In the genomic region with DNA sequence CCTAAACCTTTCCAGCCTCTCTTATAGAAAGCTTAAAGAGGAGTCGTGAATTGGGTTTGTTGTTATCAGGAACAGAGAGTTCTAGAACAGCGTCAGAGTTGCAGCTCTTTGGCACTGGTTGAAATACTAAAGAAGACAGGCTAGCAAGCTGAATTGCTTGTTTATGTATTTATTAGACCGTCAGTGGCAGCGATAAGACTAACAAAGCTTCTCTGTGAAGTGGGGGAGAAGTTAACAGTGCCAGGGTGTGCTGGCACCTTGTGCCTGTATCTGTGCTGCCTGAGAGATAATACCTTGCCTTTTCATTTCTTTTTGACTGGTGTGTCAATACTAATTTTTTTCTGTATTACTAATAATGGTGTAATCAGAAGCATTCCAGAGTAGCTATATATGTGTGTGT, we compare ENCODE assay signal across 14 mouse cellular contexts. TPM values are rescaled to one million over a fixed set of nuclear protein-coding genes. Genes with fewer than 3 reads are reported as not detected.
DNase-seq lines count a peak whose midpoint lies in the region; ATAC-seq and TF ChIP-seq lines count a peak whose summit lies in the region.
"Had no signal": no experiment of that assay in that cellular context is flagged by ENCODE, and none has a peak within 500 bp of the region (broad histone marks: within the 10 kb centered on the region; RNA-seq: fewer than 3 reads in every experiment).

No protein-coding gene starts in this region.

- intact Hi-C loops in heart, adult 2 months (cut with DNase I), result loop anchor here (5.0 kb wide), 1 partner anchor 244 kb away; no protein-coding TSS in a partner anchor

- no peak overlapping the region for H3K4me3 ChIP-seq in heart, embryonic 13.5 days
- H3K4me3 ChIP-seq in heart, adult 2 months, result no peak overlapping the region
- H3K4me3 ChIP-seq in hindbrain, embryonic 11.5 days (ENCODE audit: low read depth, low read length), result 0 out of 2 replicates have a peak overlapping the region, but pooled peaks have one; percentile 8
- H3K4me3 ChIP-seq in hindbrain, postnatal 0 days (ENCODE audit: low read length), result 0 out of 2 replicates have a peak overlapping the region, but pooled peaks have one; percentile 6
- peak overlapping the region; percentile 9; the same call in 1 of the 2 replicates for H3K4me3 ChIP-seq in midbrain, embryonic 15.5 days
- H3K4me3 ChIP-seq: kidney, embryonic 15.5 days had no signal

- H3K9ac ChIP-seq in heart, embryonic 13.5 days, result no peak overlapping the region
- H3K9ac ChIP-seq in heart, adult 2 months (ENCODE audit: low read depth, low read length), result no peak overlapping the region
- H3K9ac ChIP-seq in hindbrain, embryonic 11.5 days (ENCODE audit: low read depth, low read length), result no peak overlapping the region; the same call in 1 of the 2 replicates
- no peak overlapping the region for H3K9ac ChIP-seq in hindbrain, postnatal 0 days (replicated peaks; ENCODE audit: low read length)
- no peak overlapping the region for H3K9ac ChIP-seq in midbrain, embryonic 15.5 days
- H3K9ac ChIP-seq: kidney, embryonic 15.5 days had no signal

- no peak for TF ChIP-seq POLR2A in heart, adult 2 months (IDR thresholded peaks at IDR 0.05; ENCODE audit: insufficient read depth, low read depth, low read length)

- no peak for ATAC-seq in heart, embryonic 13.5 days (ENCODE audit: extremely low read depth, insufficient number of reproducible peaks, low FRiP score, low TSS enrichment)
- no peak for ATAC-seq in hindbrain, embryonic 11.5 days (ENCODE audit: low FRiP score)
- no peak for ATAC-seq in hindbrain, postnatal 0 days
- ATAC-seq in midbrain, embryonic 15.5 days (replicated peaks), result no peak

- H3K9me3 ChIP-seq in heart, embryonic 13.5 days, result no peaks in the 10 kb centered on the region
- H3K9me3 ChIP-seq in hindbrain, embryonic 11.5 days (ENCODE audit: control insufficient read depth, low read length), result no peaks in the 10 kb centered on the region
- no peaks in the 10 kb centered on the region for H3K9me3 ChIP-seq in hindbrain, postnatal 0 days (ENCODE audit: low read length)
- no peaks in the 10 kb centered on the region for H3K9me3 ChIP-seq in midbrain, embryonic 15.5 days
- H3K9me3 ChIP-seq: kidney, embryonic 15.5 days had no signal

- no peaks in the 10 kb centered on the region for H3K27me3 ChIP-seq in heart, embryonic 13.5 days (replicated peaks)
- H3K27me3 ChIP-seq in heart, adult 2 months (ENCODE audit: control insufficient read depth, insufficient read depth, low read length), result no peaks in the 10 kb centered on the region
- no peaks in the 10 kb centered on the region for H3K27me3 ChIP-seq in hindbrain, embryonic 11.5 days (ENCODE audit: control insufficient read depth, insufficient read depth, low read length)
- no peaks in the 10 kb centered on the region for H3K27me3 ChIP-seq in hindbrain, postnatal 0 days (ENCODE audit: insufficient read depth, low read length)
- no peaks in the 10 kb centered on the region for H3K27me3 ChIP-seq in midbrain, embryonic 15.5 days (replicated peaks)
- H3K27me3 ChIP-seq: kidney, embryonic 15.5 days had no signal

- peaks cover 45% of the 10 kb centered on the region for H3K4me1 ChIP-seq in heart, embryonic 13.5 days
- no peaks in the 10 kb centered on the region for H3K4me1 ChIP-seq in heart, adult 2 months (ENCODE audit: control insufficient read depth, insufficient read depth, low read length)
- peaks cover 3% of the 10 kb centered on the region; the same call in 1 of the 2 replicates for H3K4me1 ChIP-seq in hindbrain, embryonic 11.5 days (replicated peaks; ENCODE audit: control insufficient read depth, insufficient read depth, low read length)
- H3K4me1 ChIP-seq in hindbrain, postnatal 0 days (ENCODE audit: insufficient read depth, low read length), result peaks cover 17% of the 10 kb centered on the region
- H3K4me1 ChIP-seq in midbrain, embryonic 15.5 days, result peaks cover 34% of the 10 kb centered on the region

- no peak overlapping the region for H3K27ac ChIP-seq in heart, embryonic 13.5 days (replicated peaks)
- H3K27ac ChIP-seq in heart, adult 2 months, result no peak overlapping the region
- no peak overlapping the region for H3K27ac ChIP-seq in hindbrain, embryonic 11.5 days (ENCODE audit: low read depth, low read length)
- H3K27ac ChIP-seq in hindbrain, postnatal 0 days, result no peak overlapping the region
- H3K27ac ChIP-seq in midbrain, embryonic 15.5 days, result no peak overlapping the region
- H3K27ac ChIP-seq: kidney, embryonic 15.5 days; stomach, postnatal 0 days had no signal

- H3K36me3 ChIP-seq in heart, embryonic 13.5 days, result no peaks in the 10 kb centered on the region
- no peaks in the 10 kb centered on the region; the same call in 1 of the 2 replicates for H3K36me3 ChIP-seq in heart, adult 2 months (ENCODE audit: control insufficient read depth, insufficient read depth, low read length)
- H3K36me3 ChIP-seq in hindbrain, embryonic 11.5 days (ENCODE audit: control insufficient read depth, insufficient read depth, low read length), result no peaks in the 10 kb centered on the region
- no peaks in the 10 kb centered on the region for H3K36me3 ChIP-seq in hindbrain, postnatal 0 days (ENCODE audit: insufficient read depth, low read length)
- H3K36me3 ChIP-seq in midbrain, embryonic 15.5 days (replicated peaks), result no peaks in the 10 kb centered on the region
- H3K36me3 ChIP-seq: kidney, embryonic 15.5 days had no signal

- DNase-seq in heart, adult 2 months, result no peak
- DNase-seq in hindbrain, embryonic 11.5 days (ENCODE audit: low spot score), result no peak
- no peak for DNase-seq in hindbrain, postnatal 0 days (ENCODE audit: low spot score)
- DNase-seq in urinary bladder, adult 18-20 months (ENCODE audit: low spot score in 2 of 2), result no peak
- DNase-seq in layer of hippocampus, adult 9-11 months, result no peak
- no peak for DNase-seq in left cerebral cortex, adult 8-10 months (ENCODE audit: low spot score in 2 of 2)
- DNase-seq: cerebellum, adult 9-11 months; gastrocnemius, postnatal 14 days; lung, postnatal 14 days; spleen, adult 18-20 months had no signal

- no peak for TF ChIP-seq EP300 in heart, adult 2 months (IDR thresholded peaks at IDR 0.05; ENCODE audit: insufficient read depth, low read depth, low read length)

- H3K4me2 ChIP-seq in heart, embryonic 13.5 days, result peak overlapping the region; percentile 36
- H3K4me2 ChIP-seq in hindbrain, embryonic 11.5 days (replicated peaks; ENCODE audit: low read depth, low read length), result peak overlapping the region; percentile 27
- H3K4me2 ChIP-seq in hindbrain, postnatal 0 days (ENCODE audit: low read depth, low read length), result peak overlapping the region; percentile 38
- H3K4me2 ChIP-seq in midbrain, embryonic 15.5 days, result peak overlapping the region; percentile 22; the same call in 1 of the 2 replicates
- H3K4me2 ChIP-seq: kidney, embryonic 15.5 days had no signal

- 39% methylated on average over 4 of the region's 4 CpGs for WGBS in heart, embryonic 13.5 days
- WGBS in heart, adult 2 months, result 70% methylated on average over 4 of the region's 4 CpGs
- 62% methylated on average over 4 of the region's 4 CpGs for WGBS in hindbrain, embryonic 11.5 days
- WGBS in hindbrain, postnatal 0 days, result 31% methylated on average over 4 of the region's 4 CpGs
- 47% methylated on average over 4 of the region's 4 CpGs for WGBS in midbrain, embryonic 15.5 days

- H3K79me2 ChIP-seq in heart, adult 2 months (replicated peaks; ENCODE audit: control insufficient read depth, insufficient read depth, low read length), result no peaks in the 10 kb centered on the region; the same call in 1 of the 2 replicates

- no peak for TF ChIP-seq CTCF in heart, adult 2 months (IDR thresholded peaks at IDR 0.05)
- TF ChIP-seq CTCF in hindbrain, postnatal 0 days (IDR thresholded peaks at IDR 0.05; ENCODE audit: low read depth), result no peak

RNA-seq across cellular contexts. Expression of a gene that starts 2.2 kb away (rescaled TPM):
- 20.5 and 23.9 TPM in 2 replicates for polyA plus RNA-seq in heart, embryonic 13.5 days (2015; fragmentation: Nextera tagmentation; extraction: Ambion mirVana)
- total RNA-seq in heart, adult 2 months (2021), result 1 to 10 TPM; 6.5 to 7.2 TPM
- 3.8 and 5.6 TPM in 2 replicates for polyA plus RNA-seq in heart, adult 2 months (2012; rRNA removed)
- polyA plus RNA-seq in hindbrain, embryonic 11.5 days (2014; fragmentation: Nextera tagmentation; extraction: Ambion mirVana), result 56.6 and 58.0 TPM in 2 replicates
- total RNA-seq in hindbrain, postnatal 0 days (2014; rRNA removed), result 29.2 and 41.9 TPM in 2 replicates
- polyA plus RNA-seq in hindbrain, postnatal 0 days (2015; fragmentation: Nextera tagmentation; extraction: Ambion mirVana), result 33.8 and 35.7 TPM in 2 replicates
- 59.7 and 60.1 TPM in 2 replicates for polyA plus RNA-seq in midbrain, embryonic 15.5 days (2015; fragmentation: Nextera tagmentation; extraction: Ambion mirVana)
- 10 to 100 TPM; 12.3 to 14.2 (median 13.2) TPM for total RNA-seq in left cerebral cortex, adult 8-10 months (2022)

RNA-seq across cellular contexts. Expression of a gene that starts 46.9 kb away (rescaled TPM):
- 38.1 and 39.8 TPM in 2 replicates for polyA plus RNA-seq in heart, embryonic 13.5 days (2015; fragmentation: Nextera tagmentation; extraction: Ambion mirVana)
- 100 to 1,000 TPM; 211 to 225 TPM for total RNA-seq in heart, adult 2 months (2021)
- polyA plus RNA-seq in heart, adult 2 months (2012; rRNA removed), result 84.0 and 186 TPM in 2 replicates
- polyA plus RNA-seq in hindbrain, embryonic 11.5 days (2014; fragmentation: Nextera tagmentation; extraction: Ambion mirVana), result 39.4 and 42.0 TPM in 2 replicates
- total RNA-seq in hindbrain, postnatal 0 days (2014; rRNA removed), result 23.6 and 27.9 TPM in 2 replicates
- 48.8 and 57.3 TPM in 2 replicates for polyA plus RNA-seq in hindbrain, postnatal 0 days (2015; fragmentation: Nextera tagmentation; extraction: Ambion mirVana)
- 29.9 and 32.9 TPM in 2 replicates for polyA plus RNA-seq in midbrain, embryonic 15.5 days (2015; fragmentation: Nextera tagmentation; extraction: Ambion mirVana)
- 10 to 100 TPM; 26.0 to 31.1 (median 29.2) TPM for total RNA-seq in left cerebral cortex, adult 8-10 months (2022)

Comparison
In these comparisons a context has a peak if more than half of its experiments do, and no peak if none do; other contexts are left out.
1. H3K4me3 ChIP-seq: peak in hindbrain, embryonic 11.5 days (single experiment), hindbrain, postnatal 0 days (single experiment) and midbrain, embryonic 15.5 days (single experiment); none in heart, embryonic 13.5 days (single experiment) and heart, adult 2 months (single experiment).
2. Peak in every context shown above with its lines, with median percentiles within 50 percentile points of each other: H3K4me2 ChIP-seq.